Mouse (Mus musculus) cerebellum, adult 11-12 months (tissue): ENCODE results near the gene Gjd3.
"Not testable (repeated sequence)": the region's sequence is repeated elsewhere in the genome, so short reads cannot be mapped to it uniquely, and the experiment has no call there.

Experiments used
- DNase-seq: peaks from one replicate; pipeline ENCODE4 v3.0.0; 2022

Gjd3 gene

GRCm38 (mm10) chr11:98982773-98983133 is at the start of gene Gjd3:
Gene Gjd3, minus strand, starts transcription at chr11:98983016.
- no peak for DNase-seq

GRCm38 (mm10) chr11:99026899-99027440 is 44.2 kb upstream of the Gjd3 start:
- no peak for DNase-seq

- no peak for DNase-seq
Measured at GRCm38 (mm10) chr11:99025878-99026277, 43.1 kb upstream of the Gjd3 start.

GRCm38 (mm10) chr11:99024468-99025134 is 41.8 kb upstream of the Gjd3 start:
- no peak for DNase-seq

GRCm38 (mm10) chr11:99023500-99024467 is 41.0 kb upstream of the Gjd3 start, which contains the start of gene Top2a:
Gene Top2a, minus strand, starts transcription at chr11:99024189.
- peak; percentile 91 for DNase-seq

- DNase-seq: no peak
Measured at GRCm38 (mm10) chr11:99023094-99023493, 40.3 kb upstream of the Gjd3 start.

- no peak for DNase-seq
Measured at GRCm38 (mm10) chr11:99022384-99022933, 39.6 kb upstream of the Gjd3 start.

- DNase-seq: no peak
Measured at GRCm38 (mm10) chr11:99019844-99020243, 37.0 kb upstream of the Gjd3 start.

GRCm38 (mm10) chr11:99013856-99014255 is 31.0 kb upstream of the Gjd3 start:
- DNase-seq: no peak

GRCm38 (mm10) chr11:99010706-99011105 is 27.9 kb upstream of the Gjd3 start:
- DNase-seq: no peak

- DNase-seq: no peak
Measured at GRCm38 (mm10) chr11:99010124-99010523, 27.3 kb upstream of the Gjd3 start.

- no peak for DNase-seq
Measured at GRCm38 (mm10) chr11:99006788-99007187, 24.0 kb upstream of the Gjd3 start.

GRCm38 (mm10) chr11:98999243-98999642 is 16.4 kb upstream of the Gjd3 start:
- DNase-seq: no peak

GRCm38 (mm10) chr11:98998776-98999175 is 16.0 kb upstream of the Gjd3 start:
- no peak for DNase-seq

GRCm38 (mm10) chr11:98997659-98998058 is 14.8 kb upstream of the Gjd3 start:
- no peak for DNase-seq

- no peak for DNase-seq
Measured at GRCm38 (mm10) chr11:98995987-98996386, 13.2 kb upstream of the Gjd3 start.

GRCm38 (mm10) chr11:98990866-98991265 is 8.1 kb upstream of the Gjd3 start:
- no peak for DNase-seq

GRCm38 (mm10) chr11:98988260-98988659 is 5.4 kb upstream of the Gjd3 start:
- DNase-seq: not testable (repeated sequence)

- no peak for DNase-seq
Measured at GRCm38 (mm10) chr11:98985542-98985941, 2.7 kb upstream of the Gjd3 start.

- no peak for DNase-seq
Measured at GRCm38 (mm10) chr11:98983551-98983950, 735 bp upstream of the Gjd3 start.

GRCm38 (mm10) chr11:98981997-98982772 is 631 bp downstream of the Gjd3 start:
- peak; percentile 74 for DNase-seq

- DNase-seq: peak; percentile 35
Measured at GRCm38 (mm10) chr11:98981289-98981996, 1.4 kb downstream of the Gjd3 start.
